Mouse (Mus musculus) myocyte (in vitro differentiated cells): ENCODE measurements at regions not wholly inside any gene's neighbourhood (a gene's known extent, or its start where the extent isn't known, plus 50 kb on each side); places are given as distances from the start of the nearest gene placed in this dataset.
"Not testable (repeated sequence)": the region's sequence is repeated elsewhere in the genome, so short reads cannot be mapped to it uniquely, and the experiment has no call there.

Source experiments
- CEBPB ChIP-seq: IDR thresholded peaks from 2 replicates; pipeline ENCODE4 v1.6.1; 2011; ENCODE audit warnings: mild to moderate bottlenecking, moderate library complexity; ENCODE audit not compliant: poor library complexity, insufficient read depth, severe bottlenecking
- POLR2A ChIP-seq: IDR thresholded peaks from one replicate; pipeline ENCODE4 v1.6.1; 2011; ENCODE audit warnings: low read depth, mild to moderate bottlenecking, control low read depth, moderate library complexity; ENCODE audit not compliant: insufficient read length
- POLR2AphosphoS2 ChIP-seq: IDR thresholded peaks from one replicate; pipeline ENCODE4 v1.6.1; 2011; ENCODE audit warnings: low read depth, control low read depth; ENCODE audit not compliant: insufficient read length

GRCm38 (mm10) chr13:3410281-3410680, 127.6 kb upstream of the Gdi2 start:
- not testable (repeated sequence) for TF ChIP-seq CEBPB, POLR2A, POLR2AphosphoS2
